Mouse (Mus musculus) regulatory T cell (primary cell): ENCODE measurements at regions not wholly inside any gene's neighbourhood (a gene's known extent, or its start where the extent isn't known, plus 50 kb on each side); places are given as distances from the start of the nearest gene placed in this dataset.

ENCODE experiments used
- in situ Hi-C: fragments of 300-600 bp; cut with MboI, MseI; formaldehyde crosslinking; loops from one replicate; pipeline ENCODE4 v1.15.1; 2025; ENCODE audit warnings: high pct_unique_total_duplicates

- in situ Hi-C loops: no loop called here
These were observed 289.0 kb upstream of the Tnc start for GRCm38 (mm10) chr4:64335814-64336213.

- in situ Hi-C loops: no loop called here
These were observed 283.4 kb upstream of the Tnc start for GRCm38 (mm10) chr4:64330213-64330612.

- in situ Hi-C loops: no loop called here
These were observed 277.6 kb upstream of the Tnc start for GRCm38 (mm10) chr4:64324391-64324790.

GRCm38 (mm10) chr4:64316553-64317347, 269.9 kb upstream of the Tnc start:
- in situ Hi-C loops: no loop called here

GRCm38 (mm10) chr4:64296941-64297340, 250.1 kb upstream of the Tnc start:
- in situ Hi-C loops: no loop called here

GRCm38 (mm10) chr4:64282471-64282870, 235.7 kb upstream of the Tnc start:
- in situ Hi-C loops: no loop called here

- in situ Hi-C loops: no loop called here
These were observed 230.2 kb upstream of the Tnc start for GRCm38 (mm10) chr4:64276980-64277379.

GRCm38 (mm10) chr4:64274291-64274960, 227.6 kb upstream of the Tnc start:
- in situ Hi-C loops: no loop called here

GRCm38 (mm10) chr4:64269846-64270245, 223.0 kb upstream of the Tnc start:
- in situ Hi-C loops: no loop called here

- in situ Hi-C loops: no loop called here
These were observed 222.3 kb upstream of the Tnc start for GRCm38 (mm10) chr4:64269117-64269516.

GRCm38 (mm10) chr4:64260473-64260872, 213.7 kb upstream of the Tnc start:
- in situ Hi-C loops: no loop called here

GRCm38 (mm10) chr4:64260188-64260444, 213.3 kb upstream of the Tnc start:
- in situ Hi-C loops: no loop called here

- in situ Hi-C loops: no loop called here
These were observed 212.8 kb upstream of the Tnc start for GRCm38 (mm10) chr4:64259348-64260187.

- in situ Hi-C loops: no loop called here
These were observed 208.4 kb upstream of the Tnc start for GRCm38 (mm10) chr4:64255253-64255652.

- in situ Hi-C loops: no loop called here
These were observed 203.9 kb upstream of the Tnc start for GRCm38 (mm10) chr4:64250691-64251090.

- in situ Hi-C loops: no loop called here
These were observed 191.5 kb upstream of the Tnc start for GRCm38 (mm10) chr4:64238196-64238740.

GRCm38 (mm10) chr4:64235534-64235933, 188.7 kb upstream of the Tnc start:
- in situ Hi-C loops: no loop called here

GRCm38 (mm10) chr4:64232159-64232558, 185.3 kb upstream of the Tnc start:
- in situ Hi-C loops: no loop called here

GRCm38 (mm10) chr4:64228341-64228740, 181.5 kb upstream of the Tnc start:
- in situ Hi-C loops: no loop called here

GRCm38 (mm10) chr4:64226635-64227034, 179.8 kb upstream of the Tnc start:
- in situ Hi-C loops: no loop called here

- in situ Hi-C loops: no loop called here
These were observed 178.1 kb upstream of the Tnc start for GRCm38 (mm10) chr4:64224918-64225317.

- in situ Hi-C loops: no loop called here
These were observed 173.0 kb upstream of the Tnc start for GRCm38 (mm10) chr4:64219802-64220201.
